In the genomic region with DNA sequence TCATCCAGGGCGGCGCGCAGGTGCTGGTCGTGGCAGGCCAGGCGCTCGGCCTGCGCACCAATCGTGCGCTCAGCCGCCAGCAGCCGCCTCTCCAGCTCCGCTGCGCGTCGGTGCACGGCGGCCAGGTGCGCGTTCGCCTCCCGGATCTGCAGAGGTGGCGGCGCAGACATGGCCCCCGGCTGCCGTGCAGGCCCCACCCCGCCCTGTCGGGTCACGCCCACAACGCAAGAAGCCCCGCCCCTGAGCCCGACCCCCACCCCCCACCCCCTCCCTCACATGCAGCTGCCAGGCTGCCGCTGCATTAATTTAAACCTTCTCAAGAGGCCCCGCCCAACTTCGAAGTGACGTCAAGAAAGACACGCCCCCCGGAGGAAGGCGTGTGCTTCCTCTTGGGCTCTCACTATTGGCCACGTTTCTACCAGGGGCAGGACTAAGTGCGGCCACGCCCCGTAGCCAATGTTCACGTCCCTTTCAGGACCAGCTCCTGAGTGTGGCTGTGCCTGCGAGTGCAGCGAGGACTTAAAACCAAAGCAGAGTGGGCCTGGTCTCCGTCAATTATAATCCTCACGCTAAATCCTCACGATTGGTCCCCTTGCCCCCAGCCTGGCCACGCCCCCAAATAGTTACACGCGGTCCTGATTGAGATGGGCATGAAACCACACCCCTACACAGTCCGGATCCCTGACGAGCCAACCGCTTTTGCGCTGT, we compare ENCODE assay signal across 8 mouse cellular contexts. TPM values are rescaled to one million over a fixed set of nuclear protein-coding genes. Genes with fewer than 3 reads are reported as not detected.
DNase-seq lines count a peak whose midpoint lies in the region; ATAC-seq lines count a peak whose summit lies in the region.

No protein-coding gene starts in this region.

- H3K27ac ChIP-seq in hindbrain, embryonic 16.5 days (ENCODE audit: low read depth, low read length): peak overlapping the region; percentile 93
- peak overlapping the region; percentile 48 for H3K27ac ChIP-seq in macrophage

- H3K4me1 ChIP-seq in hindbrain, embryonic 16.5 days (ENCODE audit: control insufficient read depth, insufficient read depth, low read depth, low read length): peaks cover 21% of the 10 kb centered on the region

- H3K9me3 ChIP-seq in hindbrain, embryonic 16.5 days (ENCODE audit: control insufficient read depth, low read length): no peaks in the 10 kb centered on the region

- peak overlapping the region; percentile 91 for H3K9ac ChIP-seq in hindbrain, embryonic 16.5 days (ENCODE audit: low read depth, low read length)

- H3K36me3 ChIP-seq in hindbrain, embryonic 16.5 days (ENCODE audit: control insufficient read depth, insufficient read depth, low read length): peaks cover 8% of the 10 kb centered on the region
- peaks cover 7% of the 10 kb centered on the region; the same call in 1 of the 2 replicates for H3K36me3 ChIP-seq in macrophage (ENCODE audit: inconsistent target)

- peak; percentile 98 for DNase-seq in WW6 (ENCODE audit: low read depth, low spot score)
- DNase-seq in cerebellum, postnatal 4 days (ENCODE audit: low spot score in 2 of 2): peak; percentile 85 to 94
- DNase-seq in gastrocnemius, adult 18-20 months (ENCODE audit: low spot score): peak; percentile 97
- peak; percentile 94 to 97 for DNase-seq in left cerebral cortex, adult 18-20 months (ENCODE audit: low spot score in 2 of 2)
- DNase-seq in right cerebral cortex, adult 18-20 months: peak; percentile 98
- DNase-seq in urinary bladder, postnatal 10 days (ENCODE audit: low spot score): peak; percentile 84

- peak overlapping the region; percentile 81 for H3K4me2 ChIP-seq in hindbrain, embryonic 16.5 days (ENCODE audit: low read length)

- peak; percentile 94 for ATAC-seq in hindbrain, embryonic 16.5 days

- WGBS in hindbrain, embryonic 16.5 days: 0% methylated on average over 28 of the region's 55 CpGs
- under 1% methylated on average over 46 of the region's 55 CpGs for WGBS in macrophage (ENCODE audit: missing documents)

- peak overlapping the region; percentile 80 for H3K4me3 ChIP-seq in hindbrain, embryonic 16.5 days (ENCODE audit: low read length)
- H3K4me3 ChIP-seq in macrophage (ENCODE audit: inconsistent target): peak overlapping the region; percentile 86

- no peaks in the 10 kb centered on the region for H3K27me3 ChIP-seq in hindbrain, embryonic 16.5 days (replicated peaks; ENCODE audit: control insufficient read depth, insufficient read depth, low read length)

- H3K79me2 ChIP-seq in macrophage (ENCODE audit: inconsistent target): peaks cover 33% of the 10 kb centered on the region

RNA-seq across cellular contexts. Expression of a gene that starts 0.8 kb away (rescaled TPM):
- total RNA-seq in gastrocnemius, adult 18-20 months (2021): 100 to 1,000 TPM; 420 to 445 TPM
- 565 and 621 TPM in 2 replicates for polyA plus RNA-seq in hindbrain, embryonic 16.5 days (2015; fragmentation: Nextera tagmentation; extraction: Ambion mirVana)
- 100 to 1,000 TPM; 218 to 234 TPM for total RNA-seq in left cerebral cortex, adult 18-20 months (2021)
- total RNA-seq in macrophage (2018; cell fraction: chromatin; rRNA removed): 10 to 100 TPM in 4 of 26 experiments, 1 to 10 TPM in 21, not detected in 1; 3.3 to 24.5 (median 6.9) TPM
- total RNA-seq in macrophage (2018; cell fraction: cytosol; rRNA removed): 100 to 1,000 TPM in 12 of 26 experiments, 10 to 100 TPM in 14; 73.8 to 123 (median 99.4) TPM
- total RNA-seq in macrophage (2018; cell fraction: nucleus; rRNA removed): 10 to 100 TPM in 21 of 26 experiments, 1 to 10 TPM in 5; 6.3 to 31.0 (median 17.3) TPM
- polyA plus RNA-seq in macrophage (2018): 42.6 to 135 TPM (median 106 TPM) in 3 replicates

RNA-seq across cellular contexts. Expression of a gene that starts 1.0 kb away (rescaled TPM):
- total RNA-seq in gastrocnemius, adult 18-20 months (2021): 1 to 10 TPM; 2.0 to 2.1 TPM
- polyA plus RNA-seq in hindbrain, embryonic 16.5 days (2015; fragmentation: Nextera tagmentation; extraction: Ambion mirVana): 15.1 and 16.6 TPM in 2 replicates
- 10 to 100 TPM in 1 of 2 experiments, 1 to 10 TPM in 1; 9.6 to 13.5 TPM for total RNA-seq in left cerebral cortex, adult 18-20 months (2021)
- 1 to 10 TPM in 8 of 26 experiments, under 1 TPM in 11, not detected in 7; 0.36 to 4.1 (median 0.67) TPM for total RNA-seq in macrophage (2018; cell fraction: chromatin; rRNA removed)
- 1 to 10 TPM; 1.6 to 8.6 (median 3.3) TPM for total RNA-seq in macrophage (2018; cell fraction: cytosol; rRNA removed)
- 1 to 10 TPM in 17 of 26 experiments, under 1 TPM in 8, not detected in 1; 0.51 to 5.9 (median 1.5) TPM for total RNA-seq in macrophage (2018; cell fraction: nucleus; rRNA removed)
- polyA plus RNA-seq in macrophage (2018): 4.5 to 9.8 TPM (median 5.3 TPM) in 3 replicates

RNA-seq across cellular contexts. Expression of a gene that starts 40.5 kb away (rescaled TPM):
- total RNA-seq in gastrocnemius, adult 18-20 months (2021): 1 to 10 TPM; 2.6 to 3.3 TPM
- polyA plus RNA-seq in hindbrain, embryonic 16.5 days (2015; fragmentation: Nextera tagmentation; extraction: Ambion mirVana): 2.4 and 2.5 TPM in 2 replicates
- 1 to 10 TPM; 3.4 to 4.7 TPM for total RNA-seq in left cerebral cortex, adult 18-20 months (2021)
- total RNA-seq in macrophage (2018; cell fraction: chromatin; rRNA removed): under 1 TPM in 1 of 26 experiments, not detected in 25; 0.73 TPM
- under 1 TPM in 1 of 26 experiments, not detected in 25; 0.14 TPM for total RNA-seq in macrophage (2018; cell fraction: cytosol; rRNA removed)
- not detected for total RNA-seq in macrophage (2018; cell fraction: nucleus; rRNA removed)
- not detected in 3 replicates for polyA plus RNA-seq in macrophage (2018)

RNA-seq across cellular contexts. Expression of a gene that starts 43.7 kb away (rescaled TPM):
- total RNA-seq in gastrocnemius, adult 18-20 months (2021): 10 to 100 TPM; 36.1 to 39.6 TPM
- polyA plus RNA-seq in hindbrain, embryonic 16.5 days (2015; fragmentation: Nextera tagmentation; extraction: Ambion mirVana): 100 and 110 TPM in 2 replicates
- total RNA-seq in left cerebral cortex, adult 18-20 months (2021): 10 to 100 TPM; 89.7 to 91.2 TPM
- total RNA-seq in macrophage (2018; cell fraction: chromatin; rRNA removed): 100 to 1,000 TPM in 4 of 26 experiments, 10 to 100 TPM in 22; 47.2 to 136 (median 85.8) TPM
- total RNA-seq in macrophage (2018; cell fraction: cytosol; rRNA removed): 10 to 100 TPM; 27.1 to 43.6 (median 38.2) TPM
- total RNA-seq in macrophage (2018; cell fraction: nucleus; rRNA removed): 10 to 100 TPM; 42.6 to 93.1 (median 57.1) TPM
- 29.0 to 44.8 TPM (median 40.5 TPM) in 3 replicates for polyA plus RNA-seq in macrophage (2018)

RNA-seq across cellular contexts. Expression of a gene that starts 47.7 kb away (rescaled TPM):
- 10 to 100 TPM; 14.4 to 14.9 TPM for total RNA-seq in gastrocnemius, adult 18-20 months (2021)
- 97.3 and 99.9 TPM in 2 replicates for polyA plus RNA-seq in hindbrain, embryonic 16.5 days (2015; fragmentation: Nextera tagmentation; extraction: Ambion mirVana)
- 10 to 100 TPM; 61.8 to 63.0 TPM for total RNA-seq in left cerebral cortex, adult 18-20 months (2021)
- total RNA-seq in macrophage (2018; cell fraction: chromatin; rRNA removed): 10 to 100 TPM; 22.4 to 73.4 (median 51.4) TPM
- 10 to 100 TPM in 14 of 26 experiments, 1 to 10 TPM in 12; 7.4 to 12.6 (median 10.2) TPM for total RNA-seq in macrophage (2018; cell fraction: cytosol; rRNA removed)
- total RNA-seq in macrophage (2018; cell fraction: nucleus; rRNA removed): 10 to 100 TPM; 14.5 to 52.3 (median 26.2) TPM
- polyA plus RNA-seq in macrophage (2018): 9.0 to 14.0 TPM (median 11.4 TPM) in 3 replicates

Comparison
In these comparisons a context has a peak if more than half of its experiments do, and no peak if none do; other contexts are left out.
1. Peak in every context shown above with its lines: DNase-seq, ATAC-seq, H3K4me3 ChIP-seq and H3K27ac ChIP-seq.